ENCODE assay signal across 9 mouse cellular contexts in the genomic region with DNA sequence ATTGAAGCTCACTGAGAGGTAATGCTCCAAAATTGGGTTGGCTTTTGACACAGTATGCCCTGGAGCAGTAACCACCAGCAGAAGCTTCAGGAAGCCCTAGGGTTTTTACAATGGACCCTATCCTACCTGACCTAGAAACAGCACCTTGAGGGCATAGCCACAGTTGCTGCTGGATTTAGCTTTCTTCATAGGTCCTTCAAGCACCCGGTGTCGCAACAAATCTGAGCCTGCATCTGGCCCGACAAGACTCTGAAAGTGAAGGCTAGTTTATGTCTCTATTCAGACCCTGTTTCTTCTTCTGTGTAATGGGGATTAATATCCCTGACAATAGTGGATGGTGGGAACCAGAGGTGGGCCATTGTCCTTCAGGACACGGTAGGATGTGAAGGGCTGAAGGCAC. TPM values are rescaled to one million over a fixed set of nuclear protein-coding genes. Genes with fewer than 3 reads are reported as not detected.
A peak's percentile ranks its signal among the peaks of the same experiment; 100 is the strongest.
DNase-seq lines count a peak whose midpoint lies in the region; ATAC-seq lines count a peak whose summit lies in the region.
"Had no signal": no experiment of that assay in that cellular context is flagged by ENCODE, and none has a peak within 500 bp of the region (broad histone marks: within the 10 kb centered on the region; RNA-seq: fewer than 3 reads in every experiment).

No protein-coding gene starts in this region.

- H3K27ac ChIP-seq in heart, embryonic 10.5 days = peak overlapping the region; percentile 75
- peak overlapping the region; percentile 69 for H3K27ac ChIP-seq in kidney, embryonic 15.5 days
- H3K27ac ChIP-seq in intestine, embryonic 14.5 days (ENCODE audit: low read depth) = peak overlapping the region; percentile 69; the same call in 1 of the 2 replicates
- peak overlapping the region; percentile 7; the same call in 1 of the 2 replicates for H3K27ac ChIP-seq in neural tube, embryonic 15.5 days (replicated peaks)

- no peaks in the 10 kb centered on the region for H3K9me3 ChIP-seq in heart, embryonic 10.5 days
- H3K9me3 ChIP-seq in kidney, embryonic 15.5 days (replicated peaks) = no peaks in the 10 kb centered on the region
- H3K9me3 ChIP-seq in intestine, embryonic 14.5 days (ENCODE audit: control insufficient read depth, low read length) = no peaks in the 10 kb centered on the region
- H3K9me3 ChIP-seq in neural tube, embryonic 15.5 days (replicated peaks) = no peaks in the 10 kb centered on the region

- ATAC-seq in kidney, embryonic 15.5 days (replicated peaks; ENCODE audit: low FRiP score) = no peak
- ATAC-seq in intestine, embryonic 14.5 days (replicated peaks; ENCODE audit: low FRiP score, low TSS enrichment, low read depth) = no peak
- no peak for ATAC-seq in neural tube, embryonic 15.5 days (ENCODE audit: low FRiP score)
- no peak for ATAC-seq in cerebellum, adult (ENCODE audit: insufficient number of reproducible peaks, low FRiP score, low TSS enrichment)

- no peak for DNase-seq in heart, embryonic 10.5 days (ENCODE audit: low spot score)
- no peak for DNase-seq in heart, adult 18-20 months
- no peak for DNase-seq in kidney, postnatal 10 days
- no peak for DNase-seq in intestine, embryonic 14.5 days (ENCODE audit: low spot score)
- no peak for DNase-seq in right cerebral cortex, postnatal 10 days (ENCODE audit: low spot score in 2 of 2)
- DNase-seq: cerebellum, adult 9-11 months had no signal

- no peak overlapping the region for H3K9ac ChIP-seq in kidney, embryonic 15.5 days
- H3K9ac ChIP-seq in intestine, embryonic 14.5 days (ENCODE audit: low read length) = no peak overlapping the region
- no peak overlapping the region for H3K9ac ChIP-seq in neural tube, embryonic 15.5 days (replicated peaks)

- H3K4me2 ChIP-seq in kidney, embryonic 15.5 days = no peak overlapping the region
- no peak overlapping the region for H3K4me2 ChIP-seq in intestine, embryonic 14.5 days (ENCODE audit: low read length)
- no peak overlapping the region for H3K4me2 ChIP-seq in neural tube, embryonic 15.5 days

- 83% methylated on average over 4 of the region's 4 CpGs for WGBS in heart, embryonic 10.5 days
- WGBS in kidney, embryonic 15.5 days = 80% methylated on average over 4 of the region's 4 CpGs
- WGBS in intestine, embryonic 14.5 days = 85% methylated on average over 4 of the region's 4 CpGs
- 71% methylated on average over 4 of the region's 4 CpGs for WGBS in neural tube, embryonic 15.5 days

- no peak overlapping the region for H3K4me3 ChIP-seq in heart, embryonic 10.5 days
- no peak overlapping the region for H3K4me3 ChIP-seq in kidney, embryonic 15.5 days (replicated peaks)
- no peak overlapping the region for H3K4me3 ChIP-seq in intestine, embryonic 14.5 days (ENCODE audit: low read depth, low read length)
- no peak overlapping the region for H3K4me3 ChIP-seq in neural tube, embryonic 15.5 days (replicated peaks)

- H3K27me3 ChIP-seq in heart, embryonic 10.5 days (ENCODE audit: insufficient read depth, poor library complexity, severe bottlenecking) = peaks cover 4% of the 10 kb centered on the region; the same call in 1 of the 2 replicates
- H3K27me3 ChIP-seq in kidney, embryonic 15.5 days = no peaks in the 10 kb centered on the region
- H3K27me3 ChIP-seq in intestine, embryonic 14.5 days (replicated peaks; ENCODE audit: control insufficient read depth, insufficient read depth, low read length) = no peaks in the 10 kb centered on the region
- H3K27me3 ChIP-seq in neural tube, embryonic 15.5 days (replicated peaks) = no peaks in the 10 kb centered on the region

- H3K36me3 ChIP-seq in heart, embryonic 10.5 days = no peaks in the 10 kb centered on the region
- H3K36me3 ChIP-seq in kidney, embryonic 15.5 days = no peaks in the 10 kb centered on the region
- no peaks in the 10 kb centered on the region for H3K36me3 ChIP-seq in intestine, embryonic 14.5 days (ENCODE audit: control insufficient read depth, insufficient read depth, low read length)
- no peaks in the 10 kb centered on the region for H3K36me3 ChIP-seq in neural tube, embryonic 15.5 days

- peaks cover 28% of the 10 kb centered on the region for H3K4me1 ChIP-seq in heart, embryonic 10.5 days
- peaks cover 39% of the 10 kb centered on the region for H3K4me1 ChIP-seq in kidney, embryonic 15.5 days
- peaks cover 20% of the 10 kb centered on the region for H3K4me1 ChIP-seq in intestine, embryonic 14.5 days (replicated peaks; ENCODE audit: control insufficient read depth, insufficient read depth, low read length)
- H3K4me1 ChIP-seq in neural tube, embryonic 15.5 days = peaks cover 7% of the 10 kb centered on the region; the same call in 1 of the 2 replicates

RNA-seq across cellular contexts. Expression of a gene that starts 25.1 kb away (rescaled TPM):
- polyA plus RNA-seq in heart, embryonic 10.5 days (2016; fragmentation: Nextera tagmentation; extraction: Ambion mirVana) = 20.7 and 23.0 TPM in 2 replicates
- 10 to 100 TPM; 26.6 to 26.9 TPM for total RNA-seq in heart, adult 18-20 months (2021)
- 33.3 and 34.6 TPM in 2 replicates for polyA plus RNA-seq in kidney, embryonic 15.5 days (2015; fragmentation: Nextera tagmentation; extraction: Ambion mirVana)
- 37.5 and 39.9 TPM in 2 replicates for polyA plus RNA-seq in intestine, embryonic 14.5 days (2014; fragmentation: Nextera tagmentation; extraction: Ambion mirVana)
- 16.3 and 19.0 TPM in 2 replicates for polyA plus RNA-seq in neural tube, embryonic 15.5 days (2015; fragmentation: Nextera tagmentation; extraction: Ambion mirVana)

Comparison
In these comparisons a context has a peak if more than half of its experiments do, and no peak if none do; other contexts are left out.
1. H3K27ac ChIP-seq: peak in every context shown above with its lines; median percentile 75 in heart, embryonic 10.5 days; 69 in kidney, embryonic 15.5 days; 69 in intestine, embryonic 14.5 days; 7 in neural tube, embryonic 15.5 days.